8 mouse cellular contexts compared by ENCODE assay signal in genomic region chr11:75631561-75632225, GRCm38 (mm10). TPM values are rescaled to one million over a fixed set of nuclear protein-coding genes. Genes with fewer than 3 reads are reported as not detected.
DNase-seq lines count a peak whose midpoint lies in the region; ATAC-seq and TF ChIP-seq lines count a peak whose summit lies in the region.

No protein-coding gene starts in this region.

- H3K4me3 ChIP-seq in ES-Bruce4 (ENCODE audit: low read depth, low read length), result peak overlapping the region; percentile 85
- peak overlapping the region; percentile 71 for H3K4me3 ChIP-seq in embryonic facial prominence, embryonic 14.5 days (ENCODE audit: low read depth, low read length)
- H3K4me3 ChIP-seq in intestine, embryonic 16.5 days (ENCODE audit: low read length), result peak overlapping the region; percentile 88
- H3K4me3 ChIP-seq in lung, embryonic 15.5 days, result peak overlapping the region; percentile 87

- TF ChIP-seq CTCF in ES-Bruce4 (IDR thresholded peaks at IDR 0.05; ENCODE audit: low read depth, low read length), result no peak

- peak overlapping the region; percentile 89 for H3K4me2 ChIP-seq in embryonic facial prominence, embryonic 14.5 days (ENCODE audit: low read depth, low read length)
- H3K4me2 ChIP-seq in intestine, embryonic 16.5 days (ENCODE audit: low read depth, low read length), result peak overlapping the region; percentile 83
- peak overlapping the region; percentile 80 for H3K4me2 ChIP-seq in lung, embryonic 15.5 days

- WGBS in embryonic facial prominence, embryonic 14.5 days, result 8% methylated on average over 13 of the region's 13 CpGs
- WGBS in intestine, embryonic 16.5 days, result 4% methylated on average over 13 of the region's 13 CpGs
- 5% methylated on average over 13 of the region's 13 CpGs for WGBS in lung, embryonic 15.5 days

- TF ChIP-seq EP300 in ES-Bruce4 (IDR thresholded peaks at IDR 0.05; ENCODE audit: insufficient read depth, low read depth, low read length), result no peak

- no peak for TF ChIP-seq POLR2A in ES-Bruce4 (IDR thresholded peaks at IDR 0.05; ENCODE audit: insufficient read depth, low read length)

- H3K9me3 ChIP-seq in ES-Bruce4 (replicated peaks; ENCODE audit: control insufficient read depth, insufficient read depth, low read length, poor library complexity, severe bottlenecking), result no peaks in the 10 kb centered on the region
- H3K9me3 ChIP-seq in embryonic facial prominence, embryonic 14.5 days (ENCODE audit: control insufficient read depth, low read length), result no peaks in the 10 kb centered on the region
- H3K9me3 ChIP-seq in intestine, embryonic 16.5 days (ENCODE audit: control insufficient read depth, low read length), result no peaks in the 10 kb centered on the region
- H3K9me3 ChIP-seq in lung, embryonic 15.5 days, result no peaks in the 10 kb centered on the region

- peaks cover 1% of the 10 kb centered on the region; the same call in 1 of the 2 replicates for H3K36me3 ChIP-seq in ES-Bruce4 (ENCODE audit: control insufficient read depth, insufficient read depth, low read length, poor library complexity, severe bottlenecking)
- H3K36me3 ChIP-seq in embryonic facial prominence, embryonic 14.5 days (ENCODE audit: control insufficient read depth, insufficient read depth, low read length), result peaks cover 29% of the 10 kb centered on the region
- peaks cover 1% of the 10 kb centered on the region for H3K36me3 ChIP-seq in intestine, embryonic 16.5 days (ENCODE audit: control insufficient read depth, insufficient read depth, low read length)
- peaks cover 19% of the 10 kb centered on the region for H3K36me3 ChIP-seq in lung, embryonic 15.5 days

- H3K27me3 ChIP-seq in ES-Bruce4 (ENCODE audit: control insufficient read depth, insufficient read depth, low read length, poor library complexity, severe bottlenecking), result no peaks in the 10 kb centered on the region
- H3K27me3 ChIP-seq in embryonic facial prominence, embryonic 14.5 days (replicated peaks; ENCODE audit: control insufficient read depth, insufficient read depth, low read length), result no peaks in the 10 kb centered on the region
- no peaks in the 10 kb centered on the region for H3K27me3 ChIP-seq in intestine, embryonic 16.5 days (replicated peaks; ENCODE audit: control insufficient read depth, insufficient read depth, low read length)
- H3K27me3 ChIP-seq in lung, embryonic 15.5 days, result no peaks in the 10 kb centered on the region

- ATAC-seq in embryonic facial prominence, embryonic 14.5 days (ENCODE audit: low read depth), result no peak
- no peak for ATAC-seq in intestine, embryonic 16.5 days
- ATAC-seq in lung, embryonic 15.5 days (ENCODE audit: borderline replicate concordance, extremely low read depth, low FRiP score, low TSS enrichment), result no peak

- no peak overlapping the region for H3K27ac ChIP-seq in ES-Bruce4 (ENCODE audit: insufficient read depth, low read length)
- no peak overlapping the region for H3K27ac ChIP-seq in embryonic facial prominence, embryonic 14.5 days (replicated peaks; ENCODE audit: low read depth, low read length)
- no peak overlapping the region for H3K27ac ChIP-seq in intestine, embryonic 16.5 days (ENCODE audit: low read length)
- peak overlapping the region; percentile 58 for H3K27ac ChIP-seq in lung, embryonic 15.5 days

- peak; percentile 72 for DNase-seq in 3T3-L1 (ENCODE audit: low read depth, low spot score)
- no peak for DNase-seq in embryonic facial prominence, embryonic 14.5 days (ENCODE audit: low spot score)
- peak; percentile 43 for DNase-seq in testis, postnatal 10 days (ENCODE audit: low spot score)
- no peak for DNase-seq in layer of hippocampus, adult 9-11 months
- no peak for DNase-seq in ovary, postnatal 36 days (ENCODE audit: low spot score)

- H3K4me1 ChIP-seq in ES-Bruce4 (ENCODE audit: control insufficient read depth, insufficient read depth, low read length), result no peaks in the 10 kb centered on the region
- H3K4me1 ChIP-seq in embryonic facial prominence, embryonic 14.5 days (ENCODE audit: control insufficient read depth, insufficient read depth, low read length), result 0 out of 2 replicates have a peak, but pooled peaks cover 14% of the 10 kb centered on the region
- H3K4me1 ChIP-seq in intestine, embryonic 16.5 days (ENCODE audit: control insufficient read depth, insufficient read depth, low read length), result peaks cover 26% of the 10 kb centered on the region; the same call in 1 of the 2 replicates
- peaks cover 21% of the 10 kb centered on the region for H3K4me1 ChIP-seq in lung, embryonic 15.5 days

- H3K9ac ChIP-seq in ES-Bruce4 (ENCODE audit: low read depth, poor library complexity, severe bottlenecking), result peak overlapping the region; percentile 59
- peak overlapping the region; percentile 74 for H3K9ac ChIP-seq in embryonic facial prominence, embryonic 14.5 days (ENCODE audit: low read depth, low read length)
- H3K9ac ChIP-seq in intestine, embryonic 16.5 days (ENCODE audit: low read depth, low read length), result peak overlapping the region; percentile 78
- H3K9ac ChIP-seq in lung, embryonic 15.5 days, result peak overlapping the region; percentile 64

RNA-seq across cellular contexts. Expression of gene Inpp5k, which starts 0.9 kb away (rescaled TPM):
- polyA plus RNA-seq in ES-Bruce4 (2011; ENCODE audit: insufficient read depth, insufficient read length, low read depth, missing spikeins), result 20.5 and 22.6 TPM in 2 replicates
- 23.7 and 29.2 TPM in 2 replicates for polyA plus RNA-seq in embryonic facial prominence, embryonic 14.5 days (2014; fragmentation: Nextera tagmentation; extraction: Ambion mirVana)
- polyA plus RNA-seq in intestine, embryonic 16.5 days (2015; fragmentation: Nextera tagmentation; extraction: Ambion mirVana), result 20.8 and 21.9 TPM in 2 replicates
- polyA plus RNA-seq in lung, embryonic 15.5 days (2015; fragmentation: Nextera tagmentation; extraction: Ambion mirVana), result 26.0 TPM in 2 replicates

RNA-seq across cellular contexts. Expression of gene Myo1c, which starts 18.6 kb away (rescaled TPM):
- 78.7 and 82.9 TPM in 2 replicates for polyA plus RNA-seq in ES-Bruce4 (2011; ENCODE audit: insufficient read depth, insufficient read length, low read depth, missing spikeins)
- polyA plus RNA-seq in embryonic facial prominence, embryonic 14.5 days (2014; fragmentation: Nextera tagmentation; extraction: Ambion mirVana), result 45.5 and 49.7 TPM in 2 replicates
- 45.5 and 51.2 TPM in 2 replicates for polyA plus RNA-seq in intestine, embryonic 16.5 days (2015; fragmentation: Nextera tagmentation; extraction: Ambion mirVana)
- polyA plus RNA-seq in lung, embryonic 15.5 days (2015; fragmentation: Nextera tagmentation; extraction: Ambion mirVana), result 71.2 and 78.8 TPM in 2 replicates

RNA-seq across cellular contexts. Expression of gene Pitpna, which starts 43.8 kb away (rescaled TPM):
- 70.5 and 71.4 TPM in 2 replicates for polyA plus RNA-seq in ES-Bruce4 (2011; ENCODE audit: insufficient read depth, insufficient read length, low read depth, missing spikeins)
- 81.7 and 86.3 TPM in 2 replicates for polyA plus RNA-seq in embryonic facial prominence, embryonic 14.5 days (2014; fragmentation: Nextera tagmentation; extraction: Ambion mirVana)
- polyA plus RNA-seq in intestine, embryonic 16.5 days (2015; fragmentation: Nextera tagmentation; extraction: Ambion mirVana), result 84.2 and 98.1 TPM in 2 replicates
- polyA plus RNA-seq in lung, embryonic 15.5 days (2015; fragmentation: Nextera tagmentation; extraction: Ambion mirVana), result 73.4 and 76.8 TPM in 2 replicates

RNA-seq across cellular contexts. Expression of gene Crk, which starts 47.4 kb away (rescaled TPM):
- 86.0 and 91.5 TPM in 2 replicates for polyA plus RNA-seq in ES-Bruce4 (2011; ENCODE audit: insufficient read depth, insufficient read length, low read depth, missing spikeins)
- polyA plus RNA-seq in embryonic facial prominence, embryonic 14.5 days (2014; fragmentation: Nextera tagmentation; extraction: Ambion mirVana), result 106 TPM in 2 replicates
- 91.0 and 94.1 TPM in 2 replicates for polyA plus RNA-seq in intestine, embryonic 16.5 days (2015; fragmentation: Nextera tagmentation; extraction: Ambion mirVana)
- polyA plus RNA-seq in lung, embryonic 15.5 days (2015; fragmentation: Nextera tagmentation; extraction: Ambion mirVana), result 113 and 118 TPM in 2 replicates

Comparison
In these comparisons a context has a peak if more than half of its experiments do, and no peak if none do; other contexts are left out.
1. DNase-seq: peak in 3T3-L1 (single experiment) and testis, postnatal 10 days (single experiment); none in embryonic facial prominence, embryonic 14.5 days (single experiment), layer of hippocampus, adult 9-11 months (single experiment) and ovary, postnatal 36 days (single experiment).
2. Peak in every context shown above with its lines, with median percentiles within 50 percentile points of each other: H3K4me3 ChIP-seq, H3K9ac ChIP-seq and H3K4me2 ChIP-seq.